Mouse (Mus musculus) CD4-positive, CD25-positive, alpha-beta regulatory T cell, adult 2 months (primary cell): Measurements from ENCODE around the gene Bnipl.
"Not testable (repeated sequence)": the region's sequence is repeated elsewhere in the genome, so short reads cannot be mapped to it uniquely, and the experiment has no call there.

Source experiments
- DNase-seq: peaks from one replicate; pipeline ENCODE4 v3.0.0-alpha.2; 2012; ENCODE audit warnings: low read depth, low spot score

The Bnipl gene

DNA sequence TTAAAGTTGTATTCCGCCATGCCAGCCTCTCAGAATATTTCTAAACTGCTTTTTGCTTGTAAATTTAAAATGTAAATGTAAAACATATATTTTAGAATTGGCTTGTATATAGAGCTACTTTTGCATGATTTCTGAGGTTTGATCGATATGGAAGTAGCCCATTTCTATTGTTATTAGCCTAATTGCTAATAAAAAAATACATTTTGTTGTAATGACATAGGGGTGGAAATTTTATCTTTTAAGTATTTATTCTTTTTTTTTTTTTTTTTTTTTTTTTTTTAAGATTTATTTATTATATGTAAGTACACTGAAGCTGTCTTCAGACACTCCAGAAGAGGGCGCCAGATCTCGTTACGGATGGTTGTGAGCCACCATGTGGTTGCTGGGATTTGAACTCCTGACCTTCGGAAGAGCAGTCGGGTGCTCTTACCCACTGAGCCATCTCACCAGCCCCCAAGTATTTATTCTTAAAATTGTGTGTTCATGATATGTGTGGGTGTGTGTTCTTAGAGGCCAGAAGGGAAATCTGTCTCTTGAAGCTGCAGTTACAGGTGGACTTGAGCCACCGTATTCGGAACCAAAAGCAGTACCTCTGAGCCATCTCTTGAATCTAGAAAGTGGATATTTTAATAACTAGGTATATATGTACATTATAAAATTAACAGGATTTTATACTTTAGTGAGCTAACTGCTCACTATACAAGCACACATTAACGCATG lies 37.9 kb downstream of the Bnipl start:
- DNase-seq: not testable (repeated sequence)

DNA sequence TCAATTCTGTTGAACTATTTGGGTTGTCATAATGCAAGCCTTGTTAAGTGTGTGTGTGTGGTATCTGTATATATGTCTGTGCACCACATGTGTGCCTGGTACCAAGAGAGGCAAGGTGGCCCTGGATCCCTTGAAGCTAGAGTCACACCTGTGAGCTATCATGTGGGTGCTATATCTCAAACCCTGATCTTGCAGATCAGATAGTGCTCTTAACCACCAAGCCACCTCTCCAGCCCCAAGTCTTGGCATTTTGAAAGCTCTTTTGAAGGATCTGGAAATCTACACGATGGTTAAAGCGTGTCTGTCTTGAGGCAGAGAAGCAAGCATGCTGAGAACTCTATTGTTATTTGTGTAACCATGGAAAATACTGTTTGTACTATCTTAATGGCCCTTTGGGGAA lies 40.4 kb downstream of the Bnipl start:
- DNase-seq: peak; percentile 24

- DNase-seq: no peak
These were observed 42.7 kb downstream of the Bnipl start for GRCm38 (mm10) chr3:95208286-95208685.

GRCm38 (mm10) chr3:95203880-95204279 lies 47.1 kb downstream of the Bnipl start:
- DNase-seq: no peak

- no peak for DNase-seq
These were observed 50.4 kb downstream of the Bnipl start for GRCm38 (mm10) chr3:95200562-95200961.

DNA sequence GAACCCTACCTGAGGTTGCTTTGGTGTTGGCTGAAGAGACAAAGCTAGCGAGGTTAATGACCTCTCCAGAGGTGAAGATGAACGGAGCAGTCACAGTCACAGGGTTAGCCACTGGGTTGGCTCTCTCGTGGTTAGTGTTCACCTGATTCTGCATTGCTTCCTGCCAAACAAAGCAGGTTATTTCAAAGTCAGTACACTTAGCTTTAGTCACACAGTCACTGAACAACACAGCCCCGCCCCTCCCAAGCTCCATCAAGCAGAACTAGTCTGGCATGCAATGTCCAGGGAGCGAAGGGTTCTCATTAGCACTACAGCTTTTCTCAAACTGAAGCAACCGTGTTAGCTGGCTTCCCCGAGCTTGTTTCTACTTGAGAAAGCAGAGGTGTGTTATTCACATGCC lies 50.9 kb downstream of the Bnipl start:
- no peak for DNase-seq

GRCm38 (mm10) chr3:95199101-95199500 lies 51.9 kb downstream of the Bnipl start:
- DNase-seq: no peak

- DNase-seq: no peak
These were observed 55.2 kb downstream of the Bnipl start for GRCm38 (mm10) chr3:95195772-95196171.

GRCm38 (mm10) chr3:95194721-95195135 lies 56.3 kb downstream of the Bnipl start:
- DNase-seq: no peak
